Mouse (Mus musculus) liver, postnatal 0 days (tissue): Measurements from ENCODE around the gene Rftn1. TPM values are rescaled to one million over a fixed set of nuclear protein-coding genes. Genes with fewer than 3 reads are reported as not detected.

ENCODE experiments used
- ATAC-seq: fragments of 200-750 bp; cut with Nextera tagmentation; 2 replicates; pipeline ENCODE4 v1.8.0; 2017; ENCODE audit warnings: mild to moderate bottlenecking, moderate library complexity
- DNase-seq: peaks from one replicate; pipeline ENCODE4 v3.0.0-alpha.2; 2016
- H3K27ac ChIP-seq: fragments of 300-500 bp; sonication (generic); 2 replicates; pipeline ENCODE4 v1.5.1; 2014; ENCODE audit warnings: antibody characterized with exemption, moderate library complexity, mild to moderate bottlenecking, low read depth
- H3K27me3 ChIP-seq: fragments of 300-500 bp; sonication (generic); 2 replicates; pipeline ENCODE4 v1.6.1; 2014; ENCODE audit warnings: low read length, control low read depth, mixed read lengths; ENCODE audit not compliant: insufficient read depth
- H3K36me3 ChIP-seq: fragments of 300-500 bp; sonication (generic); replicated peaks from 2 replicates; pipeline ENCODE4 v1.6.1; 2014; ENCODE audit warnings: mild to moderate bottlenecking, control low read depth, low read length, moderate library complexity, mixed read lengths; ENCODE audit not compliant: insufficient read depth
- H3K4me1 ChIP-seq: fragments of 300-500 bp; sonication (generic); 2 replicates; pipeline ENCODE4 v1.6.1; 2014; ENCODE audit warnings: antibody characterized with exemption, mild to moderate bottlenecking, control low read depth; ENCODE audit not compliant: insufficient read depth
- H3K4me2 ChIP-seq: fragments of 300-500 bp; sonication (generic); 2 replicates; pipeline ENCODE4 v1.6.1; 2014; ENCODE audit warnings: low read depth, mild to moderate bottlenecking, low read length, moderate library complexity, mixed read lengths
- H3K4me3 ChIP-seq: fragments of 300-500 bp; sonication (generic); 2 replicates; pipeline ENCODE4 v1.5.1; 2014; ENCODE audit warnings: low read depth, low read length
- H3K9ac ChIP-seq: fragments of 300-500 bp; sonication (generic); replicated peaks from 2 replicates; pipeline ENCODE4 v1.6.1; 2014; ENCODE audit warnings: mild to moderate bottlenecking, moderate library complexity
- H3K9me3 ChIP-seq: fragments of 300-500 bp; sonication (generic); 2 replicates; pipeline ENCODE4 v1.6.1; 2016; ENCODE audit warnings: mild to moderate bottlenecking, control low read depth, low read length, mixed read lengths
- CTCF ChIP-seq: sonication (generic); IDR thresholded peaks from 2 replicates; pipeline ENCODE4 v1.5.1; 2016; ENCODE audit warnings: antibody characterized with exemption, low read depth
- EP300 ChIP-seq: IDR thresholded peaks from 2 replicates; pipeline ENCODE4 v1.6.1; 2016; ENCODE audit warnings: antibody characterized with exemption, low read depth, mild to moderate bottlenecking
- WGBS: fragments of 180-500 bp; shearing (Covaris S2); extraction: QIAGEN DNeasy Blood & Tissue Kit; methylation state at CpG from one replicate; pipeline ENCODE4 v1.1.7; 2014; ENCODE audit not compliant: insufficient replicate concordance; 5-methylcytosine and 5-hydroxymethylcytosine counted together
- polyA plus RNA-seq: library from polyadenylated mRNA; unstranded; fragments of >200 nt; fragmentation: Nextera tagmentation; extraction: Ambion mirVana; gene quantifications from 2 replicates; pipeline ENCODE4 v1.2.1, GENCODE M21; 2015

The Rftn1 gene
- polyA plus RNA-seq, 1 experiment from 2014 or later = 6.0 TPM

DNA sequence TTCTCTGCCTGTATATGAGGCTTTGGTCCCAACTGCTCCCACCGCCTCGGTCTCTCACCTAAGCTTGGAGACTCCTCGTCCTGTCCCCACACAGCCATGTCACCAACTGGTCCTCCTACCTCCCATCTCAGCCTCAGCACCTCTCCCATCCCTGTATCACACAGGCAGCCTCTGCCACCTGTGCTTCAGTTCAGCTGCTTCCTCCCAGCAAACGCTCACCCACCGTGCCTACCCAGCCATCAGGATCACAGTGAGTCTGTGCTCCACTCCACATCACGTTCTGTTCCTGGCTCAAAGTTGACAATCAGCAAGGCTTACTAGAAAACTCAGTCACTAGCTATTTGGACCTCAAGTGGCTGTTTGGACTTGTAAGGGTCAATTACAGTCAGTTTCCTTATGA is 105.8 kb downstream of the Rftn1 start:
- Histone ChIP-seq H3K4me2 (no peak overlapping the region), H3K27ac (no peak overlapping the region), H3K27me3 (no peaks in the 10 kb centered on the region), H3K4me1 (no peaks in the 10 kb centered on the region), H3K9me3 (no peaks in the 10 kb centered on the region), H3K36me3 (no peaks in the 10 kb centered on the region), H3K4me3 (no peak overlapping the region), H3K9ac (no peak overlapping the region)
- 91% methylated on average over 6 of the region's 6 CpGs for WGBS
- DNase-seq (no peak), ATAC-seq (no peak)
- TF ChIP-seq CTCF = no peak
- TF ChIP-seq EP300 = no peak

DNA sequence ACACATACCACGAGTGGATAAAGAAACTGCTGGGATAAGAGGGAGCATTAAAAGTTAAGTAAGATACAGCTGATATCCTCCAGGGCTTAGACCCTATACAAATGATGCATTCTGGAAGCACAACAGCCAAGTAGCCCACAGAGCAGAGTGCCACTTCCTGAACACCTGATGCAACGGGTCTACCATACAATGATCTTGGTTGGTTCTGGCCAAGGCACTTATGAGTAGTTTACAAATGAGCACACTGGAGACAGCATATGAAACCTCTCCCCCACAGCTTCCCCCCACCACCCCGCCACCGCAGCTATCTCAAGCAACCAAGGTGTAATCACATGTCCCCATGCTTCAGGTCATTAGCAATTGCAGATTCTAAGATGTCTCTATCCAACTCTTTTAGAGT is 106.5 kb downstream of the Rftn1 start:
- no peak overlapping the region for H3K27ac ChIP-seq
- no peaks in the 10 kb centered on the region for H3K9me3 ChIP-seq
- H3K27me3 ChIP-seq = no peaks in the 10 kb centered on the region
- no peak overlapping the region for H3K4me2 ChIP-seq
- H3K4me3 ChIP-seq = no peak overlapping the region
- DNase-seq = no peak
- no peak for ATAC-seq
- no peaks in the 10 kb centered on the region for H3K36me3 ChIP-seq
- no peak overlapping the region for H3K9ac ChIP-seq
- whole genome bisulfite sequencing = 69% methylated on average over 4 of the region's 4 CpGs
- TF ChIP-seq EP300 = no peak
- TF ChIP-seq CTCF = no peak
- H3K4me1 ChIP-seq = no peaks in the 10 kb centered on the region

DNA sequence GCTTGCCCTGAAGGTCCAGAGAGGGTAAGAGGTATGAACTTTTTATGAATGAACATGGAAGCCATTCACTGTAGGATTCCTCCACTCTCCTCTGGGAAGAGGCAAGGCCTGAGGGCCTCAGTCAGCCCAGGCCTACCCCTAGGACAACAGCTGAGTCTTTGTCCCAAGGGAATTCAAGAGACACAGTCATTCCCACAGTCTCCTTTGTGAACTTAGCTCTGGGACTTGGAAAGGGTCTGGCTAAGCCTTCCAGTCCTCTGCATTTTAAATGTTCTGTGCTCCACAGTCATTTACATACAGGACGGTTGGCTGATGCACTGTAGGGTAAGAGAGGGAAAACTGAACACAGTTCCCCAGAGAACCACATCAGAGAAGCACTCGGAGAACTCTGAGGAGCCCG is 107.5 kb downstream of the Rftn1 start:
- Histone ChIP-seq H3K4me1 (no peaks in the 10 kb centered on the region), H3K36me3 (no peaks in the 10 kb centered on the region), H3K4me2 (no peak overlapping the region), H3K27ac (no peak overlapping the region), H3K4me3 (no peak overlapping the region), H3K9ac (no peak overlapping the region), H3K27me3 (no peaks in the 10 kb centered on the region), H3K9me3 (no peaks in the 10 kb centered on the region)
- no peak for ATAC-seq
- no peak for TF ChIP-seq CTCF
- no peak for TF ChIP-seq EP300
- DNase-seq = no peak
- WGBS = 84% methylated on average over 3 of the region's 3 CpGs

DNA sequence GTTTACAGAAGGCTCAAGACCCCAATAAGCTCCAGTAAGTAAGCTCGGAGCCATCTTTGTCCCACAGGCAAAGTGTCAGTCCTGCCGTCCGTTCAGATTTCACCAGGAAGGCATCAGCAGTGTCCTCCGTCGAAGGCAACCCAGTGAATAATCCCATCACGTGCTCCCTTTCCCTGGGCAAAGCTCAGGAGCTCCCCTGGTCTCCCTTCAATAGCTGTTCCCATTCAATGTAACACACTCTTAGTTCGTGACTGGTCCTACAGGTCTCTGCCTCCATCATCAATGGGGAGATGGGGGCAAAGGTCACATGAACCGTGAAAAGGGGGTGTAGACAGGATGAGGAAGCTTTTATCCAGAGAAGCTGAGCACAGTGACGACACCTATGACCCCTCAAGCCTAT is 108.8 kb downstream of the Rftn1 start:
- ATAC-seq (no peak), DNase-seq (no peak)
- Histone ChIP-seq H3K27me3 (no peaks in the 10 kb centered on the region), H3K9me3 (no peaks in the 10 kb centered on the region), H3K36me3 (no peaks in the 10 kb centered on the region), H3K4me2 (no peak overlapping the region), H3K4me1 (no peaks in the 10 kb centered on the region), H3K9ac (no peak overlapping the region), H3K27ac (no peak overlapping the region), H3K4me3 (no peak overlapping the region)
- 74% methylated on average over 9 of the region's 9 CpGs for WGBS
- TF ChIP-seq EP300 = no peak
- no peak for TF ChIP-seq CTCF

DNA sequence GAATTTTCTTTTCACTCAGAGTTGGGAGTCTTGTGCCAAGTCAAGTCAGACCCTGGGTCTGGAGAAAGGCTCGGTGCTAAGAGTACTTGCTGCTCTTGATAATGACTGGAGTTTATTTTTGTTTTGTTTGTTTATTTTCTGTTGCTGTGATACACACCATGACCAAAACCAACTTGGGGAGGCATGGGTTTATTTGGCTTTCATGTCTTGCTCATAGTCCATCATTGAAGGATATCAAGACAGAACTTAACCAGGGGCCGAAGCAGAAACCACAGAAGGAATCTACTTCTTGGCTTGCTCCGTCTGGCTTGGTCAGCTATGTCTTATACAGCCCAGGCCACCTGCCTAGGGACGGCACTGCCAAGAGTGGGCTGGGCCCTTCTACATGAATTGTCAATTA is 109.5 kb downstream of the Rftn1 start:
- H3K4me1 ChIP-seq = no peaks in the 10 kb centered on the region
- no peaks in the 10 kb centered on the region for H3K9me3 ChIP-seq
- no peak overlapping the region for H3K9ac ChIP-seq
- H3K27ac ChIP-seq = no peak overlapping the region
- DNase-seq = no peak
- no peaks in the 10 kb centered on the region for H3K36me3 ChIP-seq
- no peaks in the 10 kb centered on the region for H3K27me3 ChIP-seq
- no peak for TF ChIP-seq CTCF
- no peak for TF ChIP-seq EP300
- ATAC-seq = no peak
- 85% methylated on average over 4 of the region's 4 CpGs for WGBS
- H3K4me3 ChIP-seq = no peak overlapping the region
- H3K4me2 ChIP-seq = no peak overlapping the region

DNA sequence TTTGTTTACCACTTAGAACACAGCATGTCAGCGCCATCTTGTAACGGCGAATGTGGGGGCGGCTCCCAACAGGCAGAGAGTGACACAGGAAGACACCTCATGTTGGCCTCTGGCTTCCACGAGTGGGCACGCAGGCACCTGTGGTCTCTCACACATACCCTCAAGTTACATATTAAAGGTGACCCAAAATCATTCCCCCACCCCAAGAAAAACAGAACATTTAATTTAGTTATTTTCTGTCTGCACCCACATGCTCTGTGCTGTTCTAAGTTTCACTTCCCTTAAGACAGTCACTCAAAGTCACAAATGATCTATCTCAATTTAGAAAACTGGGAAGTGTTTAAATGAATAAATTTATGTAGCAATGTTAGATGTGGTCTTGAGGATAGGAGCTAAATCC is 111.7 kb downstream of the Rftn1 start:
- H3K9me3 ChIP-seq = no peaks in the 10 kb centered on the region
- no peak overlapping the region for H3K4me3 ChIP-seq
- no peaks in the 10 kb centered on the region for H3K4me1 ChIP-seq
- TF ChIP-seq EP300 = no peak
- no peak for TF ChIP-seq CTCF
- DNase-seq = no peak
- H3K27ac ChIP-seq = no peak overlapping the region
- ATAC-seq = no peak
- no peaks in the 10 kb centered on the region for H3K36me3 ChIP-seq
- H3K9ac ChIP-seq = no peak overlapping the region
- no peaks in the 10 kb centered on the region for H3K27me3 ChIP-seq
- no peak overlapping the region for H3K4me2 ChIP-seq
- WGBS = 90% methylated on average over 6 of the region's 6 CpGs
